Mouse (Mus musculus) right cerebral cortex, postnatal 10 days (tissue): ENCODE measurements around the gene Gp5.
A peak's percentile ranks its signal among the peaks of the same experiment; 100 is the strongest.
"Not testable (repeated sequence)": the region's sequence is repeated elsewhere in the genome, so short reads cannot be mapped to it uniquely, and the experiment has no call there.

ENCODE experiments used
- DNase-seq, 2 experiments: peaks; one replicate each; pipeline ENCODE4 v3.0.0; 2021; ENCODE audit warnings: low spot score in 2 of 2

The Gp5 gene

GRCm38 (mm10) chr16:30310647-30311046 lies at the start of gene Gp5:
Gp5 (minus strand) TSS chr16:30310779.
- DNase-seq: peak in 1 of 2 experiments; percentile 4

DNA sequence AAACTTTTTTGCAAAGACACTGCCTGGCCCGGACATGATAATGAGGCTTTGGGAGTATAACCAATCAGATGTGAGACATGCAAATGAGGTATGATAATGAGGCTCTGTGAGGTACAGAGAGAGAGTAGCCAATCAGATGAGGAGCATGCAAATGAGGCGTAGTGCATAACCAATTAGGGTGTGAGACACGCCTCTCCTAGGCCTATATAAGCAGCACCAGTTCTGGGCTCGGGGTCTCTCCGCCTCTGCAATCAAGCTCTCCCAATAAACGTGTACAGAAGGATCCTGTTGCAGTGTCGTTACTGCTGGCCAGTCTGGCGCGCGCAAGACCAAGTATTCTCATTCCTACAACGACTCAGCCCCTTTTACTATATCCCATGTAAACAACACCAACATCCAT lies 42.9 kb upstream of the Gp5 start:
- DNase-seq: not testable (repeated sequence)

DNA sequence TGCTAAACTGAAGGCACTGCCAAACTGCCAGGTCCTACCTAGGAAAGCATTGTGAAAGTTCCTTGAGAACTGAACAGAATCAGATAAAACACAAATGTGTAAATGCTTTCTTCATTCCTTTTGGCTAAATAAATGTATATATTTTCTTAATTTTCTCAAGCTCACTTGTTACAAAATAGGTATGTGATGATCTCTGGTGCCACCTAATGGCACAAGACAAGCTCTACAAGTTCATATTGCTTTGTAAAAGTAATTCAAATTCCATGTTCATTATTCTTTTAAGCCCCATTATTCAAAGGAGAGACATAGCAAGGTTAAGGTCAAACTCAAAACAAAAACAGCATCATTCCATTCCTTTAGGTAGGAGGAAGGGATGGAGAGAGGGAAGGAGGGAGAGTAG lies 3.7 kb upstream of the Gp5 start:
- DNase-seq: no peak

- DNase-seq: peak in 1 of 2 experiments; percentile 14
Observed at GRCm38 (mm10) chr16:30310171-30310515, 436 bp downstream of the Gp5 start.

GRCm38 (mm10) chr16:30309395-30310170 lies 996 bp downstream of the Gp5 start:
- DNase-seq: peak; percentile 27 to 34

GRCm38 (mm10) chr16:30308616-30309394 lies 1.8 kb downstream of the Gp5 start:
- peak; percentile 72 to 77 for DNase-seq

DNA sequence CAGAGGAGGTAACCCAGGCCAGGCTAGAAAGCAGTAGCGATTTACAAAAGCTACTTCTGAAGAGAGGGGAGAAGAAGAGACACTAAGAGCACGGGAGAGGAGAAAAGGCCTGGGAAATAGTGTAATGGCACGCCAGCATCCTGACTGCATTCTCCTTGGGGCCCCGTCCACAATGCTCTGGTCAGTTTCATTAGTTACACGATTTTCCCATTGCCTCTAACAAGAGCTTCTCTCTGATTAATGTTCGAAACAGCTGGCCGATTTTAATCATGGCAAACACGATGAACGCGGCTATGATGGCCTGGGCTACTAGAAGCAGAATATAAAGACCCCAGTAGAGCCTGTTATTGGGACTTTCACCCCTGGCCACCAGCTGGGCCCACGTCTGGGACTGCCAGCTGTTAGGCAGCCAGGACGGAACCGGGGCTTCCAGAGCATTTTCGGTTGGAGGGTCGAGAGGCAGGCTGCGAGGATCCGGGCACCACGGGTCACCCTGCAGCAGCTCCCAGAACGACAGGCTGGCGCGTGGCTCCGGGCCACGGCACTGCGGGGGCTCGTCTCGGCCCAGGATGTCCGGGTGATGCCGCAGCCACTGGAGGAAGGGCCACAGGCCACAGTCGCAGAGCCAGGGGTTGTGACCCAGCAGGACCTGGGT lies 2.5 kb downstream of the Gp5 start:
- DNase-seq: no peak

DNA sequence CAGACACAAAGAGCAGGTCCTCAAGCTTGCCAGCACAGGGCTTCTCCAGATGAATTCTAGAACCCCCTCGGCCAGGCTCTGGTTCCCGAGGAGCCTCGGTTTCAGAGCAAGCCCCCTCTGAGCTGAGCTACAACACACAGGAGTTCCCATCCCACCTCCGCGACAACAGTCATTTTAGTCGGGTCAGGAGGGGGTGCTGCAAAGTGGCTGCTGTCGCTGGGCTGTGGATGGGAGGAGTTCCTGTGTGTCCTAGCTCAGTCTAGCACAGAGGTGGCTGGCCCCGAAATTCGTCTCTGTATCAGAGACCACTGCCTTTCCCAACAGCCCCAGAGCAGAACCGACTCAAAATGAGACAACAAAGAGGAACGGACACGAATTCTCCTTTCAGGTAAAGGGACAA lies 3.3 kb downstream of the Gp5 start:
- DNase-seq: no peak

DNA sequence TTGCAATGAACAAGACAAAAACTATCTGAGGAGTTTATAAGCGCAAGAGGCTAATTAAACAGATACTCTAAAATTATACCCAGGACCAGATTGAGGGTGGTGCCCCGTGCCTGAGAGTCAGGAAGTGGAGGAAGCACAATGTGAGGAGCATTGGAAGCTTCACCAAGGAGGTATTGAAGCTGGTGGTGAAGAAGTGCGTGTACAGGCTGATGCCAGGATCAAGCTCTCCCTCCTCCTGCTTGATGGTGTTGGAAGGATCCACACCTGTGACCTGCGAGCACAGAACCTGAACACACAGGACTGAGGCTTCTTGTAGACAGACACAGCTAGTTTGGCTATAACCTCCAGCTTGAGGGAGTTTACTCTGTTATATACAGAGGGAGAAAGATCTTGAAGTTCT lies 4.5 kb downstream of the Gp5 start:
- no peak for DNase-seq

- DNase-seq: no peak
Observed at GRCm38 (mm10) chr16:30304236-30304635, 6.3 kb downstream of the Gp5 start.

DNA sequence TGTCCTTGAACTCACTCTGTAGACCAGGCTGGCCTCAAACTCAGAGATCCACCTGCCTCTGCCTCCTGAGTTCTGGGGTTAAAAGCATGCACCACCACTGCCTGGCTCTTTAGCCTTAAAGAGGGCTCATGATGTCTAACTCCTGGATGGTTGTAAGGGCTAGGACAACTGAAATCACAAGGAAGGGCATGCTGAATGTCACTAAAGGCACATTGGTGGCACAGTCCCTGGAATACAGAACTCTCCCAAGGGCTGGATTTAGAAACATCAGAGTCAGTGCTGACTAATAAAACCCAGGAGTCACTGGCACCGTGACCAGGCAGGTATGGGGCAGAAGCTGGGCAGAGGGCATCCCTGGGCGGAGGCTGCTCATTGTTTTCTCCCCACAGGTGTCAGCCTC lies 7.2 kb downstream of the Gp5 start:
- DNase-seq: no peak

GRCm38 (mm10) chr16:30302686-30303085 lies 7.9 kb downstream of the Gp5 start:
- no peak for DNase-seq

DNA sequence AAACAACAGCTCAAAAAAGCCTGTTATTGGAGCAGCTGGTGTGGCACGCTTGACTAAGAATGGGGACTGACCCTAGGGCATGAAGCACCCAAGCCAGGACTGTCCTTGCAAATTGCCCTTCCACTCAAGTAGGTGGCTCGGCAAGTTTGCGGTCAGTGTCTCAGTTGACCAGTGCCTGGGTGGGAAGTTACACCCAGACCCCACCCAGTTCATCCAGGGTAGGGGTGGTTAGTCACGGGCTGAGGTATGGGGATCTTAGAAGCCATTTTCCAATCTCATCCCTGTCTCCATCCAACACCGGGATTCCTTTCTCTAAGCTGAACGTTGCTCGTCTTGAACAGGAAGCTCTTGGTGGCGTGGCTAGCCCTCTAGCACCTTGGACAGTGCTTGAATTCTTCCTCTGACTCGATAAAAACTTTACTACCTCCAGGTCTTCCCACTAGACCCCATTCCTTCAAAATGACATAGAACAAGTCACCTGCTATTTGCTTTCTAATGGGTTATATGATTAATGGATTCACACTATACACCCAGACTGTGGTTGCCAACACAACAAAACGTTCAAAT lies 10.8 kb downstream of the Gp5 start:
- peak in 1 of 2 experiments; percentile 11 for DNase-seq

- no peak for DNase-seq
Observed at GRCm38 (mm10) chr16:30297450-30297849, 13.1 kb downstream of the Gp5 start.

- DNase-seq: no peak
Observed at GRCm38 (mm10) chr16:30296601-30297275, 13.8 kb downstream of the Gp5 start.

GRCm38 (mm10) chr16:30295106-30295505 lies 15.5 kb downstream of the Gp5 start:
- no peak for DNase-seq

GRCm38 (mm10) chr16:30290436-30290835 lies 20.1 kb downstream of the Gp5 start:
- no peak for DNase-seq

DNA sequence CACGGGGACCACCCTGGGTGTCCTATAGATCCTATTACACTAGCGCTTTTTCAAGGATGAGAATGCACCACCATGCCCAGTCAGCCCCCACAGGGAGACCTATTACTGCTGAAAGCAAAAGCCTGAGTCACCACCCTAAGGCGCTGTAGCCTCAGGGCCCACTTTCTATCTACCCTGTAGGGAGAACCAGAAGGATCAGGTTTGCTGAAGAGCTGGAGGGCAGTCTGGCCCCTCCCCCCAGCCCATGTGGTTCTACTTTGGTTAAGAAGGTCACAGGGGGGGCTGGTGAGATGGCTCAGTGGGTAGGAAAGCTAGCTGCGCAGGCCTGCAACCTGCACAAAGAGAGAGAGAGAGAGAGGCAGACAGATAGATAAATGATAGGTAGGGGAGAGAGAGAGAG lies 24.9 kb downstream of the Gp5 start:
- no peak for DNase-seq

GRCm38 (mm10) chr16:30283743-30284337 lies 26.7 kb downstream of the Gp5 start:
- DNase-seq: peak in 1 of 2 experiments; percentile 31

GRCm38 (mm10) chr16:30282844-30283495 lies 27.6 kb downstream of the Gp5 start, which contains the start of gene Lrrc15:
Lrrc15 (minus strand) TSS chr16:30283256.
- no peak for DNase-seq
